Mouse (Mus musculus): ENCODE measurements at regions not wholly inside any gene's neighbourhood (a gene's known extent, or its start where the extent isn't known, plus 50 kb on each side); places are given as distances from the start of the nearest gene placed in this dataset.

DNA sequence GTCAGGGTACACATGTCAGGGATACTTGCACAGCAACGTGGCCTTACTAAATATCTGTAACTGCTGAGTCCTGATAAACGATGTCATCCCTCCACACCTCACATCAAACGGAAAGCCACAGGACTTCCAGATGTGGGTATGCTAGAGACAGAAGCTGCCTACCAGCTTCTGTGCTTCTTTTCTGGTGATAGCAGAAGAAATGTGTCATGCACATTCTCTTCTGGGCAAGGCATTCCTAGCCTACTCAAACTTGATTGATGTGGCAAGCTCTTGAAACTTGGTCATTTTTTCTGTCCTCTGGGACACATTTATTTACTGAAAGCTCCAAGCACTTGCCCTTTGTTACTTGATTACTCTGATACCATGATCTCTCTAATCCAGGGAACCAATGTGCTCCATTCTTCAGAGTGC, 282.8 kb upstream of the Gm9747 start:
- Histone ChIP-seq H3K4me2 (ENCODE audit: low read depth, severe bottlenecking) (no peak overlapping the region), H3K27me3 (ENCODE audit: control insufficient read depth, insufficient read depth, low read length) (no peaks in the 10 kb centered on the region), H3K4me3 (ENCODE audit: low read depth, low read length) (no peak overlapping the region), H3K27ac (replicated peaks; ENCODE audit: low read depth, low read length) (no peak overlapping the region), H3K36me3 (ENCODE audit: control insufficient read depth, insufficient read depth, low read length) (no peaks in the 10 kb centered on the region), H3K9me3 (ENCODE audit: control insufficient read depth, low read length) (no peaks in the 10 kb centered on the region), H3K9ac (ENCODE audit: low read length) (no peak overlapping the region), H3K4me1 (ENCODE audit: control insufficient read depth, insufficient read depth, low read length) (no peaks in the 10 kb centered on the region)
- 24% methylated on average over 3 of the region's 3 CpGs for WGBS
- DNase-seq (ENCODE audit: low spot score) (no peak), ATAC-seq (ENCODE audit: insufficient number of reproducible peaks, low FRiP score, low TSS enrichment, low read depth) (no peak)

DNA sequence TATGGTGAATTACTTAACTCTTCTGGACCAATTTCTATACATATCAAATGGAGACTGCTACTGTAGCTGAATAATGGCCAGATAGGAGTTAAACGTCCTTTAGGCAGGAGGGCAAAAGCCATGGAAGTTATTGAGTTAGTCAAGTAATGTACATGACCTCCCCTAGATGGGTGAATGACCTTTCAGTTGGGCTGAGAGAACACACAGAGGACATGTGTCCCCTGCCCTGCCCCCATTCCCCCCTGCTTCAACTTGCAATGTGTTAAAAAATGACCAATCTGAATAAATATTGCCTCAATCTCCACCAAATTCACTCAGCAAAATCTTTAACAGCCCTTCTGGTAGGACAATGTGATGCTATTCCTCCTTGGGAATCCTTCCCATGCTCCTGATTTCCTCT, 282.1 kb upstream of the Gm9747 start:
- no peak overlapping the region for H3K4me2 ChIP-seq (ENCODE audit: low read depth, severe bottlenecking)
- H3K9me3 ChIP-seq (ENCODE audit: control insufficient read depth, low read length): no peaks in the 10 kb centered on the region
- no peak overlapping the region for H3K27ac ChIP-seq (replicated peaks; ENCODE audit: low read depth, low read length)
- no peak overlapping the region for H3K4me3 ChIP-seq (ENCODE audit: low read depth, low read length)
- H3K9ac ChIP-seq (ENCODE audit: low read length): no peak overlapping the region
- ATAC-seq (ENCODE audit: insufficient number of reproducible peaks, low FRiP score, low TSS enrichment, low read depth): no peak
- H3K36me3 ChIP-seq (ENCODE audit: control insufficient read depth, insufficient read depth, low read length): no peaks in the 10 kb centered on the region
- H3K27me3 ChIP-seq (ENCODE audit: control insufficient read depth, insufficient read depth, low read length): no peaks in the 10 kb centered on the region
- DNase-seq (ENCODE audit: low spot score): no peak
- no peaks in the 10 kb centered on the region for H3K4me1 ChIP-seq (ENCODE audit: control insufficient read depth, insufficient read depth, low read length)
- 70% methylated on average over 1 of the region's 1 CpGs for WGBS

DNA sequence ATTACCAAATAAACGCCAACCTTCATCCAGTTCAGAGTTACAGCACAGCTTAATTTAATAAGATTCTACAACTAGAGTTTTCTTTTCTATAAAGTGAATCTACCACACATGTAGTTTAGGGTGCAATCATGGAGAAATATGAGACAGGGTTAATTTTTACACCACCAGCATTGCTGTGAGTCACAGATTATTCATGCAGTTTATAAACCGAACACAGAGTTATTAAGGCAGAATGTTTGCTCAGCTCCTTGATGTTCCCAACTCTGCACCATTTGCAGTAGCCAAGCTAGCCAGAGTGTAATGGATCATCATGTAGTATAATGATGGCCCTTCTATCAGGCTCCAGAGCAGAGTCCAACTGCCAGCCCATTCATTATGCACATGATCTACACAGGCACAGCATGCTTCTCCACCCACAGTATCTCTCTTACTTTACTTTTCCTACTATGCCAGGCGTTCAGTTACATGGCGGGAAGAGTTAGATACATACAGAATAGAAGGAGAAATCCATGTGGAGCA, 281.4 kb upstream of the Gm9747 start:
- Histone ChIP-seq H3K9me3 (ENCODE audit: control insufficient read depth, low read length) (no peaks in the 10 kb centered on the region), H3K4me3 (ENCODE audit: low read depth, low read length) (no peak overlapping the region), H3K36me3 (ENCODE audit: control insufficient read depth, insufficient read depth, low read length) (no peaks in the 10 kb centered on the region), H3K27ac (replicated peaks; ENCODE audit: low read depth, low read length) (no peak overlapping the region), H3K4me1 (ENCODE audit: control insufficient read depth, insufficient read depth, low read length) (no peaks in the 10 kb centered on the region), H3K4me2 (ENCODE audit: low read depth, severe bottlenecking) (no peak overlapping the region), H3K9ac (ENCODE audit: low read length) (no peak overlapping the region), H3K27me3 (ENCODE audit: control insufficient read depth, insufficient read depth, low read length) (no peaks in the 10 kb centered on the region)
- ATAC-seq (ENCODE audit: insufficient number of reproducible peaks, low FRiP score, low TSS enrichment, low read depth) (no peak), DNase-seq (ENCODE audit: low spot score) (no peak)
- 94% methylated on average over 4 of the region's 4 CpGs for WGBS

DNA sequence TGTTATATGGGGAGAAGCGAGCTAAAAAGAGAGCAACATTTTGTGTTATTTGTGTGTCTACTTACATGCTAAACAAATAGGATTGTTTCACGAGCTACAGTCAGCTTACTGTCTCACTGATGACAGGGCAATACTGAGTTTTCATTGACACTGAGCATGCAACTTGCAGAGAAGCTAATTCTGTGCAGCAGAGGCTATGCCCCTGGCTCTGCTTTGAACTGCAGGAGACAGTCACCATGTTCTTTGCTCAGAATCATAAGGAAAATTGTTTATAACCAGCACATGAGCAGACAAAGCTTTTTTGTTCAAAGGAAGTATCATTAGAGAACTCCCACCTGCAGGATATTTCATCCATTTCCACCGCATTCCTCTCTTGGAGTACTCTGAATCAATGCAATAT, 280.8 kb upstream of the Gm9747 start:
- Histone ChIP-seq H3K27ac (replicated peaks; ENCODE audit: low read depth, low read length) (no peak overlapping the region), H3K27me3 (ENCODE audit: control insufficient read depth, insufficient read depth, low read length) (no peaks in the 10 kb centered on the region), H3K9ac (ENCODE audit: low read length) (no peak overlapping the region), H3K4me1 (ENCODE audit: control insufficient read depth, insufficient read depth, low read length) (no peaks in the 10 kb centered on the region), H3K4me2 (ENCODE audit: low read depth, severe bottlenecking) (no peak overlapping the region), H3K4me3 (ENCODE audit: low read depth, low read length) (no peak overlapping the region), H3K9me3 (ENCODE audit: control insufficient read depth, low read length) (no peaks in the 10 kb centered on the region), H3K36me3 (ENCODE audit: control insufficient read depth, insufficient read depth, low read length) (no peaks in the 10 kb centered on the region)
- ATAC-seq (ENCODE audit: insufficient number of reproducible peaks, low FRiP score, low TSS enrichment, low read depth) (no peak), DNase-seq (ENCODE audit: low spot score) (no peak)
- 74% methylated on average over 3 of the region's 3 CpGs for WGBS

DNA sequence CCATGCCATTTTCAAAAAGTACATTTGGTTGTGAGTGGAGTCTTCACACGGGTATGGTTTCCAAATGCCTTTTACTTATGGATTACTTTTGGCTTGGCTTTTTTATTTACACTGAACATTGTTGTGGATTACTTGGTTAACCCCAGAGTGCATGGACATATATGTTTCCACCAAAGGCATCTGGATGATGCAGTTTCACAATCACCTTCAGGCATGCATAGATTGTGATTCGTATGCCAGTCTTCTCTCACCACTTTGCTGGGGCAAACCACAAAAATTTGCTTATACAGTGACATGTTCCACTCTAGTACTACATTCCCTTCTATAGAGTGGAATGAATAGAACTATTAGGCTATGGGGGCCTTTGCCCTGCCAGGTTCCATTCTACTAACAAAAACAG, 278.4 kb upstream of the Gm9747 start:
- Histone ChIP-seq H3K36me3 (ENCODE audit: control insufficient read depth, insufficient read depth, low read length) (no peaks in the 10 kb centered on the region), H3K9ac (ENCODE audit: low read length) (no peak overlapping the region), H3K4me3 (ENCODE audit: low read depth, low read length) (no peak overlapping the region), H3K27me3 (ENCODE audit: control insufficient read depth, insufficient read depth, low read length) (no peaks in the 10 kb centered on the region), H3K4me1 (ENCODE audit: control insufficient read depth, insufficient read depth, low read length) (no peaks in the 10 kb centered on the region), H3K9me3 (ENCODE audit: control insufficient read depth, low read length) (no peaks in the 10 kb centered on the region), H3K27ac (replicated peaks; ENCODE audit: low read depth, low read length) (no peak overlapping the region), H3K4me2 (ENCODE audit: low read depth, severe bottlenecking) (no peak overlapping the region)
- WGBS: 78% methylated on average over 2 of the region's 2 CpGs
- DNase-seq (ENCODE audit: low spot score): no peak
- no peak for ATAC-seq (ENCODE audit: insufficient number of reproducible peaks, low FRiP score, low TSS enrichment, low read depth)

DNA sequence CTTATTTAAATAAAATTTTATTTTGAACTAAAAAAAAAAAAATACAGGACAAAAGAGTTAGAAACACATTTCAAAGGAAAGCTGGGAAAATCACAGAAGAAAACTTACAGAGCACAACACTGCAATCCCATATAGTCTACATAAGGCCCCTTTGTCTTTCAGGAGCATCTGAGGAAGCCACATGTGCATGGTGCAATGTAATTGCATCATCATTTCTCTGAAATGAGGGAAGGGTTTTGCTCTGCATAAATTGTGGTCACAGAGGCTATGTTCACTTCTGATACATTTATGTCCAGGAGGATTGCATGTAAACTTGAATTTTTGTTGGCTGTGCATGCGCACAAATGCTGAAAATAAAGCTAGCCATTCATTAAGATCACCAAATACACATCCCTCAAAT, 265.9 kb upstream of the Gm9747 start:
- no peak for ATAC-seq (ENCODE audit: insufficient number of reproducible peaks, low FRiP score, low TSS enrichment, low read depth)
- Histone ChIP-seq H3K27me3 (ENCODE audit: control insufficient read depth, insufficient read depth, low read length) (no peaks in the 10 kb centered on the region), H3K4me1 (ENCODE audit: control insufficient read depth, insufficient read depth, low read length) (no peaks in the 10 kb centered on the region), H3K9ac (ENCODE audit: low read length) (no peak overlapping the region), H3K4me3 (ENCODE audit: low read depth, low read length) (no peak overlapping the region), H3K4me2 (ENCODE audit: low read depth, severe bottlenecking) (no peak overlapping the region), H3K36me3 (ENCODE audit: control insufficient read depth, insufficient read depth, low read length) (no peaks in the 10 kb centered on the region), H3K27ac (replicated peaks; ENCODE audit: low read depth, low read length) (no peak overlapping the region), H3K9me3 (ENCODE audit: control insufficient read depth, low read length) (no peaks in the 10 kb centered on the region)
- no peak for DNase-seq (ENCODE audit: low spot score)
- 93% methylated on average over 1 of the region's 1 CpGs for WGBS

DNA sequence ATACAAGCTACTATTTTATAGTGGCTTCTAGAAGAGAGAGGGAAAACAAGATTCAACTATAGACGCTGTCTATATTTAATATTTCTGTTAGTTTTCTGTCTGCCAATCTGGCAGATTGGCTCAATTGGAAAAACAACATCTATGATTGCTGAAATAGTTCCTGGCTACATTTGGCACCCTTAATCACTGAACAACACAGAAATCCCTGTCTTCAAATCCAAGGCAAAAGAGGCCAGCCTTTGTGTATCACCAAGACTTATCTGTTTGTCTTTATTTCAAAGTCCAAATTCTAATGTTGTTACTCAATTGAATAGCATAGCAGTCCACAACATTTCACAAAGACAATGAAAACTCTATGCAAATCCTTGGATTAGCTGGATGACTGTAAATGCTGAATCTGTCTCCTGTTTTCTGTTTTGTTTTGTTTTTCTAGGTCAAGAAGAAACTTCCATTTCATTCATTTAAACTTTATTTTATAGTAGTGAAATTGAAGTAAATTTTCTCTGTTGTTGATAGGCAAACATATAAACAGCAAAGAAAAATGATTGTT, 265.1 kb upstream of the Gm9747 start:
- Histone ChIP-seq H3K4me2 (ENCODE audit: low read depth, severe bottlenecking) (no peak overlapping the region), H3K4me3 (ENCODE audit: low read depth, low read length) (no peak overlapping the region), H3K9me3 (ENCODE audit: control insufficient read depth, low read length) (no peaks in the 10 kb centered on the region), H3K9ac (ENCODE audit: low read length) (no peak overlapping the region), H3K27ac (replicated peaks; ENCODE audit: low read depth, low read length) (no peak overlapping the region), H3K4me1 (ENCODE audit: control insufficient read depth, insufficient read depth, low read length) (no peaks in the 10 kb centered on the region), H3K27me3 (ENCODE audit: control insufficient read depth, insufficient read depth, low read length) (no peaks in the 10 kb centered on the region), H3K36me3 (ENCODE audit: control insufficient read depth, insufficient read depth, low read length) (no peaks in the 10 kb centered on the region)
- no peak for ATAC-seq (ENCODE audit: insufficient number of reproducible peaks, low FRiP score, low TSS enrichment, low read depth)
- no peak for DNase-seq (ENCODE audit: low spot score)
- 95% methylated on average over 1 of the region's 1 CpGs for WGBS

DNA sequence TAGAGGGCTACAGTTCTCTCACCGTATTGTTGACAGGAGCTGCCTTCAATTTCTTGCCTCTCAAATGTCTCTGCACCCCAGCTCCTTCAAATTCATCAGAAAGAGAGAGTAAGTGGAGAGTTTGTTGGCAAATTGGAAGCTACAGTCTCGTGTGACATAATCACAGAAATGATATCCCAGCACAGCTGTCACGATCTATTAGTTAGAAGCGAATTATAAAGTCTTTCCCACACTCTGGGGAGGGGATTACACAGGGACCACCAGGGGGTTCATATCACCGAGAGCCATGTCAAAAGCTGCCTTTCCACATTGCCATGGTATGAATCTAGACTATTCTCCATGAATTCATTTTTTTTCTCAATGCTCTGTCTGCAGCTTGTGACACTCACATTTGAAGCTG, 260.3 kb upstream of the Gm9747 start:
- ATAC-seq (ENCODE audit: insufficient number of reproducible peaks, low FRiP score, low TSS enrichment, low read depth) (no peak), DNase-seq (ENCODE audit: low spot score) (no peak)
- Histone ChIP-seq H3K4me2 (ENCODE audit: low read depth, severe bottlenecking) (no peak overlapping the region), H3K27me3 (ENCODE audit: control insufficient read depth, insufficient read depth, low read length) (no peaks in the 10 kb centered on the region), H3K9me3 (ENCODE audit: control insufficient read depth, low read length) (no peaks in the 10 kb centered on the region), H3K9ac (ENCODE audit: low read length) (no peak overlapping the region), H3K36me3 (ENCODE audit: control insufficient read depth, insufficient read depth, low read length) (no peaks in the 10 kb centered on the region), H3K4me1 (ENCODE audit: control insufficient read depth, insufficient read depth, low read length) (no peaks in the 10 kb centered on the region), H3K4me3 (ENCODE audit: low read depth, low read length) (no peak overlapping the region), H3K27ac (replicated peaks; ENCODE audit: low read depth, low read length) (no peak overlapping the region)
- WGBS: 85% methylated on average over 5 of the region's 5 CpGs

DNA sequence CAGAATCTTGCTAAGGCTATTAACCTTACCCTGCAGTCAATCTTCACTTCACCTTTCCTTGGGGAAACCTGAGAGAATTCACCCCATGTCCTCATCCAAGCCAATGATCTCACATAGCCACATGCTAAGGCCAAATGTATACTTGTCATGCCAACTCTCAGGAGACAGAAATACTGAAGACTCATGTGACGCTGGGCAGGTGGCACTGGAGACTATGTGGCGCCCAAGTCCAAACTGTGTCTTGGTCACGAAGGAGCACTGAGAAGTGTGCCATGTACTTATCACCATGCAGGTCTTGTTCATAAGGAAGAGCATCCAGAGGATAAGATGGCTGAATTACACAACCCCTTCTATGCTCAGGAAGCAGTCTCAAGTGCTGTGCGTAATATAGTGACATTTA, 259.4 kb upstream of the Gm9747 start:
- Histone ChIP-seq H3K4me2 (ENCODE audit: low read depth, severe bottlenecking) (no peak overlapping the region), H3K9me3 (ENCODE audit: control insufficient read depth, low read length) (no peaks in the 10 kb centered on the region), H3K4me3 (ENCODE audit: low read depth, low read length) (no peak overlapping the region), H3K4me1 (ENCODE audit: control insufficient read depth, insufficient read depth, low read length) (no peaks in the 10 kb centered on the region), H3K27ac (replicated peaks; ENCODE audit: low read depth, low read length) (no peak overlapping the region), H3K9ac (ENCODE audit: low read length) (no peak overlapping the region), H3K36me3 (ENCODE audit: control insufficient read depth, insufficient read depth, low read length) (no peaks in the 10 kb centered on the region), H3K27me3 (ENCODE audit: control insufficient read depth, insufficient read depth, low read length) (no peaks in the 10 kb centered on the region)
- no peak for DNase-seq (ENCODE audit: low spot score)
- 93% methylated on average over 4 of the region's 4 CpGs for WGBS
- no peak for ATAC-seq (ENCODE audit: insufficient number of reproducible peaks, low FRiP score, low TSS enrichment, low read depth)
